Mouse (Mus musculus): ENCODE results near the gene Fem1b. TPM values are rescaled to one million over a fixed set of nuclear protein-coding genes. Genes with fewer than 3 reads are reported as not detected.

Fem1b gene
- 7.1 and 8.7 TPM in 2 replicates for polyA plus RNA-seq (2015; fragmentation: Nextera tagmentation; extraction: Ambion mirVana)

DNA sequence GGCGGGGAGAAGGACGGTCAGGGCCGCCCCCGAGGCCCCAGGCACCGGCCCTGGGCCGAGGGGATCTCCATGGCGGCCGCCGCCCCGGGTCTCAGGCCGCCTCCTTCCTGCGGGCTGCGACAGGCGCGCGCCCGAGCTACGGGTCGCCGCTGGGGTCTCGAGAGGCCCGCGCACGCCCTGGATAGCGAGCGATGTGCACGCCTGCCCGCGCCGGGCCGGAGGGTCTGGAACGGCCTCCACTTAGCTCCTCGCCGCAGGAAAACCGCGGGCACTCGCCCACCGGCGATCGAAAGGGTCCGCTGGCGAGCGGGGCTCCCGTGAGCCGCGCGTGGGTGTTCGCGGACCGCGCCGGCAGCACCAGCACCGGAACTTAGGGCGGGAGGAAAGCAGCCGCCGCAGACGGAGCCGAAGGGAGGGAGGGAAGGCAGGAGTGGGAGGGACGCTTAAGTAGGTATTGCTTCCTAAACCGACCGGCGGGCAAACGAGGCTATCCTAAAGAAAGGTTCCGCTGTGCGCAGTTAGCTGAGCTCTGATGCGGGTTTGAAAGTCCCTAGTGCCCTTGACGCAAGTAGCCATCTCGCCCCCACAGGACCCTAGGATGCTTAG lies at the start of gene Fem1b:
Gene Fem1b (minus strand): TSS at position 419 of the 606 bp plus-strand sequence.

DNA sequence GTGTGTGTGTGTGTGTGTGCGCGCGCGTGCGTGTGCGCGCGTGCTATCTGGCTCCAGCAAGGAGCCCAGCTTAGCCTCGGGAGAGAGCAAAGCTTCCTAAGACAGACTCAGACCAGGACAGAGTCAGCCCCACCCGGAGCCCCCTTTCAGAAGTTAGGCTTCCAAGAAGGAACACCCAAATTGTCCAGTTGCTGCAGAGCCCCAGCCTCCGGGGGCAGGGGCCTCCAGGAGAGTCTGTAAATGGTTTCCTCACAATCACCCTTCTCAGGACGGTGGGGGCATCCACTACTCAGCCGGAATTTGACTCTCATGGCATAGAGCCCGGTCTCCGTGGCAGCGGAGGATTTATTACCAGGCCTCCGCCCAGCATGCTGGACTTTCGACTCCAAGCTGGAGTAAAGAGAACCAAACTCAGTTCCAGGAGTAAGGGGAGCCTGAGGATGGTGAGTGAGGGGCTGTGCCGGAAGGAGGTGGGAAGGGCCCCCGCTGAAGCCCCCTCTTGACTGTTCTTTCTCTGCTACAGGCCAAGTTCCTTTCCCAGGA lies 46.1 kb upstream of the Fem1b start, which contains the start of gene Calml4:
Gene Calml4 (plus strand): TSS at position 362 of the 543 bp plus-strand sequence.

DNA sequence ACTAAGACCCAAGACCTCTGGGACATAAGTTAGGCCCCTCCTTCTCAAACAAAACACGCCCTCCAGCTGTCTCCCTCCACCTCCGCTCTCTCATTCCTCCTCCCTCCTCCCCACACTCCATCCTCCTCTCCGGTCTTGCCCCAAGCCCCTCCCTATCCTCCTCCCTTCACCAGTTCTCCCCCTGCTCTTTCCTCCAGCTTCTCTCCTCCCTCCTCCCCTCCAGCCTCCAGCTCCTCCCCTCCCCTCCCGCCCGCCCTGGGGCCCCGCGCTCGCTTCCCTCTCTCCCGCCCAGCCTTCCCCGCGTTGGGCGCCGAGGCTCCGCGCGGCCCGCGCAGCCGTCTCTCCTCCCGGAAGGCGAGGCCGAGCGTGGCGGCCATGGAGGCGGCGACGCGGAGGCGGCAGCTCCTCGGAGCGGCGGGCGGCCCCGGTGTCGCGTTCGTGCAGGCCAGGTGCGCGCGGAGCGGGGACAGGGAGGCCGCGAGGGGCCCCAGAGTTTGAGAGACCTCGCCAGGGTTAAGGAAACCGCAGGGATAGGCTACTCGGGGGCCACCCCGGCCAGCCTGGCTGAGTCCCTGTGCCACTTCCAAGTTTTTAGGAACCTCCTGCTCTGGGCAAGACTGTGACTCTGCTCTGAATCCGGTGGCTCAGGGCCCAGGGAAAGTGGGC lies 26.9 kb upstream of the Fem1b start, which contains the start of gene Cln6:
Gene Cln6 (plus strand): TSS at position 280 of the 666 bp plus-strand sequence.

Other genes starting within 250 kb of the Fem1b start
- gene Itga11, start 134.1 kb downstream of the Fem1b start, polyA plus RNA-seq (2015; fragmentation: Nextera tagmentation; extraction: Ambion mirVana), result 0.70 and 1.2 TPM in 2 replicates
- gene Cln6, start 26.9 kb upstream of the Fem1b start, polyA plus RNA-seq (2015; fragmentation: Nextera tagmentation; extraction: Ambion mirVana), result 18.5 and 19.8 TPM in 2 replicates
- 39.4 and 42.6 TPM in 2 replicates for gene Calml4, start 46.1 kb upstream of the Fem1b start, polyA plus RNA-seq (2015; fragmentation: Nextera tagmentation; extraction: Ambion mirVana)
- gene Pias1, start 176.0 kb upstream of the Fem1b start, polyA plus RNA-seq (2015; fragmentation: Nextera tagmentation; extraction: Ambion mirVana), result 29.5 and 29.8 TPM in 2 replicates